Mouse (Mus musculus): ENCODE data around the gene Rtf2.

DNA sequence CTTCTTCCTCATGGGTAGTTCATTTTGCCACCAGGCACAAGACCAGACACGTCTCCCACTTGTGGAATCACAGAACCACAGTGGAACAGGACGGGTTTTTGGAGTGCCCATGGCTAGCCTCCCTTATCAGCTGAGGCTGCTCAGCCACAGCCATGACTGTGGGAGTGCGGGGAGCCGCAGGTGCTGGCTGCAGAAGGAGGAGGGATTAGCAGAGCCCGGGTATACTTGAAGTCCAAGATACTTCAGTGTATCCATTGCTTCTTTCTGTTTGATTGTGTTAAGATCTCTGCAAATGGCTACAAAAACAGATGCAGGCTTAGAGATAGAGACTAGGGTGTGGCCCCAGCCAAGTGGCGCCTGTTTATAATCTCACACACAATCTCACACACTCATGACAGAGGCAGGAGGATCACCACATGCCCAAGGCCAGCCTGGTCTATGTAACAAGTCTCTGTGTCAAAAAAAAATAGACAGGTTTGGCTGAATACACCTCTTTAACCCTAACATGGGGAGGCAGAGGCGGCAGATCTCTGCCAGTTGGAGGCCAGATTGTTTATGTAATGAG is 60.5 kb downstream of the Rtf2 start:
- TF ChIP-seq CTCF (IDR thresholded peaks at IDR 0.05): no peak
- TF ChIP-seq POLR2A (IDR thresholded peaks at IDR 0.05; ENCODE audit: insufficient read depth, low read depth, low read length): no peak
- TF ChIP-seq EP300 (IDR thresholded peaks at IDR 0.05; ENCODE audit: insufficient read depth, low read depth, low read length): no peak
